Mouse (Mus musculus) thymus, postnatal 25 days (tissue): ENCODE measurements around the gene Mcm2.
A peak's percentile ranks its signal among the peaks of the same experiment; 100 is the strongest.

Experiments used
- DNase-seq: peaks from one replicate; pipeline ENCODE4 v3.0.0; 2022

Mcm2 gene

GRCm38 (mm10) chr6:88898534-88899048 lies at the start of gene Mcm2:
Mcm2 (minus strand) TSS chr6:88898780.
- DNase-seq: peak; percentile 97

- no peak for DNase-seq
Observed at GRCm38 (mm10) chr6:88947771-88948170, 49.2 kb upstream of the Mcm2 start.

- DNase-seq: no peak
Observed at GRCm38 (mm10) chr6:88946442-88946841, 47.9 kb upstream of the Mcm2 start.

- no peak for DNase-seq
Observed at GRCm38 (mm10) chr6:88943666-88944065, 45.1 kb upstream of the Mcm2 start.

- DNase-seq: no peak
Observed at GRCm38 (mm10) chr6:88942595-88942994, 44.0 kb upstream of the Mcm2 start.

- DNase-seq: no peak
Observed at GRCm38 (mm10) chr6:88941628-88942027, 43.0 kb upstream of the Mcm2 start.

GRCm38 (mm10) chr6:88940090-88940916 lies 41.7 kb upstream of the Mcm2 start:
- DNase-seq: no peak

GRCm38 (mm10) chr6:88939281-88940089 lies 40.9 kb upstream of the Mcm2 start:
- DNase-seq: peak; percentile 78

- DNase-seq: no peak
Observed at GRCm38 (mm10) chr6:88938664-88939055, 40.1 kb upstream of the Mcm2 start.

GRCm38 (mm10) chr6:88937971-88938663 lies 39.5 kb upstream of the Mcm2 start:
- DNase-seq: peak; percentile 55

- DNase-seq: no peak
Observed at GRCm38 (mm10) chr6:88937214-88937549, 38.6 kb upstream of the Mcm2 start.

GRCm38 (mm10) chr6:88936342-88937213 lies 38.0 kb upstream of the Mcm2 start:
- no peak for DNase-seq

- DNase-seq: peak; percentile 60
Observed at GRCm38 (mm10) chr6:88935735-88936276, 37.2 kb upstream of the Mcm2 start.

- no peak for DNase-seq
Observed at GRCm38 (mm10) chr6:88934816-88935215, 36.2 kb upstream of the Mcm2 start.

GRCm38 (mm10) chr6:88934132-88934531 lies 35.6 kb upstream of the Mcm2 start:
- DNase-seq: no peak

GRCm38 (mm10) chr6:88931449-88931848 lies 32.9 kb upstream of the Mcm2 start:
- no peak for DNase-seq

GRCm38 (mm10) chr6:88930049-88930448 lies 31.5 kb upstream of the Mcm2 start:
- DNase-seq: no peak

GRCm38 (mm10) chr6:88929451-88929850 lies 30.9 kb upstream of the Mcm2 start:
- DNase-seq: no peak

GRCm38 (mm10) chr6:88928576-88928975 lies 30.0 kb upstream of the Mcm2 start:
- no peak for DNase-seq

GRCm38 (mm10) chr6:88928026-88928425 lies 29.4 kb upstream of the Mcm2 start:
- DNase-seq: no peak

GRCm38 (mm10) chr6:88927595-88927994 lies 29.0 kb upstream of the Mcm2 start:
- peak; percentile 87 for DNase-seq

- peak; percentile 47 for DNase-seq
Observed at GRCm38 (mm10) chr6:88926870-88927269, 28.3 kb upstream of the Mcm2 start.
